Mouse (Mus musculus) G1E (cell line): ENCODE results near the gene Gimap9.

Experiments used
- CTCF ChIP-seq: IDR thresholded peaks from 2 replicates; pipeline ENCODE4 v1.5.1; 2012; ENCODE audit warnings: low read depth, low read length, inconsistent platforms, mixed read lengths
- GATA1 ChIP-seq: IDR thresholded peaks from 2 replicates; pipeline ENCODE4 v1.6.1; 2012; ENCODE audit warnings: borderline replicate concordance, low read length, inconsistent platforms, mixed read lengths
- GATA2 ChIP-seq: IDR thresholded peaks from 2 replicates; pipeline ENCODE4 v1.6.1; 2012; ENCODE audit warnings: low read depth, low read length, inconsistent platforms, borderline replicate concordance
- TAL1 ChIP-seq: conservative IDR thresholded peaks from 2 replicates; pipeline ENCODE4 v1.6.1; 2012; ENCODE audit warnings: low read depth, low read length, inconsistent platforms, mixed read lengths

- no peak for TF ChIP-seq CTCF
- TF ChIP-seq GATA2: no peak
- TF ChIP-seq GATA1: no peak
- TF ChIP-seq TAL1: no peak
Measured at GRCm38 (mm10) chr6:48665471-48665870, 10.5 kb upstream of the Gimap9 start.
